Mouse (Mus musculus) lung, embryonic 14.5 days (tissue): ENCODE results near the gene Klhl7. TPM values are rescaled to one million over a fixed set of nuclear protein-coding genes. Genes with fewer than 3 reads are reported as not detected.

Experiments used
- ATAC-seq: fragments of 200-750 bp; cut with Nextera tagmentation; 2 replicates; pipeline ENCODE4 v1.8.0; 2017; ENCODE audit warnings: mild to moderate bottlenecking, moderate TSS enrichment, moderate library complexity; ENCODE audit not compliant: insufficient read depth
- DNase-seq: peaks from one replicate; pipeline ENCODE4 v3.0.0-alpha.2; 2015
- H3K27ac ChIP-seq: fragments of 300-500 bp; sonication (generic); 2 replicates; pipeline ENCODE4 v1.5.1; 2014; ENCODE audit warnings: low read depth, mild to moderate bottlenecking, moderate library complexity
- H3K27me3 ChIP-seq: fragments of 300-500 bp; sonication (generic); 2 replicates; pipeline ENCODE4 v1.6.1; 2014; ENCODE audit warnings: low read length, control low read depth; ENCODE audit not compliant: insufficient read depth
- H3K36me3 ChIP-seq: fragments of 300-500 bp; sonication (generic); 2 replicates; pipeline ENCODE4 v1.6.1; 2014; ENCODE audit warnings: control low read depth; ENCODE audit not compliant: insufficient read depth
- H3K4me1 ChIP-seq: fragments of 300-500 bp; sonication (generic); 2 replicates; pipeline ENCODE4 v1.6.1; 2014; ENCODE audit warnings: antibody characterized with exemption, control low read depth; ENCODE audit not compliant: insufficient read depth
- H3K4me2 ChIP-seq: fragments of 300-500 bp; sonication (generic); 2 replicates; pipeline ENCODE4 v1.6.1; 2014; ENCODE audit warnings: mild to moderate bottlenecking
- H3K4me3 ChIP-seq: fragments of 300-500 bp; sonication (generic); 2 replicates; pipeline ENCODE4 v1.5.1; 2014; ENCODE audit warnings: low read depth, low read length
- H3K9ac ChIP-seq: fragments of 300-500 bp; sonication (generic); 2 replicates; pipeline ENCODE4 v1.6.1; 2014
- H3K9me3 ChIP-seq: fragments of 300-500 bp; sonication (generic); 2 replicates; pipeline ENCODE4 v1.6.1; 2016; ENCODE audit warnings: low read depth, low read length, control low read depth
- CTCF ChIP-seq: IDR thresholded peaks from 2 replicates; pipeline ENCODE4 v1.5.1; 2016; ENCODE audit warnings: antibody characterized with exemption, low read depth
- WGBS: fragments of 180-500 bp; shearing (Covaris S2); extraction: QIAGEN DNeasy Blood & Tissue Kit; methylation state at CpG from one replicate; pipeline ENCODE4 v1.1.7; 2014; 5-methylcytosine and 5-hydroxymethylcytosine counted together
- polyA plus RNA-seq: library from polyadenylated mRNA; unstranded; fragments of >200 nt; fragmentation: Nextera tagmentation; extraction: Ambion mirVana; gene quantifications from 2 replicates; pipeline ENCODE4 v1.2.1, GENCODE M21; 2014

The Klhl7 gene
- polyA plus RNA-seq, 1 experiment from 2014 or later: 46.3 TPM

DNA sequence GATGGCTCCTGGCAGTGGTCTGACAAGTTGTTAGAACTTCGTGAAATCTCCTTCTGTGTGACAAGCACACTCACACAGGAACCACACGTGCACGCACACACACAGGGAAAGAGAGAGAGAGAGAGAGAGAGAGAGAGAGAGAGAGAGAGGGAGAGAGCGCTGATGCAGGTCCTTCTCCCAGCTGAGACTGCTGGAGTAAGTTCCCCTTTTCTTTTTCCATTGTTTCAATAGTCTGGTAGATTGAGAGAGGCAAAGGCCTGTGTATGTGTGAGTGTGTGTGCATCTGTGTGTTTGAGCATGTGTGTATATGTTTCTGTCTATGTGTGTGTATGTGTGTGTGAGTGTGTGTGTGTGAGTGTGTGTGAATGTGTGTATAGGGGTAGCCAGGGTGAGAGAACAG is 100.6 kb downstream of the Klhl7 start:
- Histone ChIP-seq H3K9ac (no peak overlapping the region), H3K27me3 (no peaks in the 10 kb centered on the region), H3K36me3 (no peaks in the 10 kb centered on the region), H3K4me3 (no peak overlapping the region), H3K4me1 (no peaks in the 10 kb centered on the region), H3K9me3 (no peaks in the 10 kb centered on the region), H3K27ac (no peak overlapping the region), H3K4me2 (no peak overlapping the region)
- no peak for DNase-seq
- 73% methylated on average over 4 of the region's 4 CpGs for WGBS
- TF ChIP-seq CTCF: no peak
- no peak for ATAC-seq

DNA sequence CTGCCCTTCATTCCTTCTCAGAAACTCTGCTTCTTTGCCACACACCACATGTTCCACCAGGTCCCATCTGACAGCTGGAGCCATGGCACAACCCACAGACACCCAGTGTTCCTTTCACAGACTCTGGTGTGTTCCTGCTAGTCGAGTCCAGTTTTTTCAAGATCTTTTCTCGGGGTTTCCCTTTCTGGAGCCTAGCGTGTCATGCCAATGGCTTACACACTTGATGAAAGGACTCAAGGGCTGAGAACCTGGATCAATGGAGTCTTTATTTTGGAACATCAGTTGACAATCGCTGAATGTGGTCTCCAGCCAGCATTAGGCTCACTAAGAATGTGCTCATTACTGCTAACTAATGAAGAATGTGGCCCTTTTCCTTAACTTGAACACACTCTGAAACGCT is 102.1 kb downstream of the Klhl7 start:
- Histone ChIP-seq H3K4me3 (no peak overlapping the region), H3K27ac (no peak overlapping the region), H3K9ac (no peak overlapping the region), H3K9me3 (no peaks in the 10 kb centered on the region), H3K27me3 (no peaks in the 10 kb centered on the region), H3K36me3 (no peaks in the 10 kb centered on the region), H3K4me1 (no peaks in the 10 kb centered on the region), H3K4me2 (no peak overlapping the region)
- TF ChIP-seq CTCF: no peak
- 81% methylated on average over 5 of the region's 5 CpGs for WGBS
- ATAC-seq: no peak
- no peak for DNase-seq

DNA sequence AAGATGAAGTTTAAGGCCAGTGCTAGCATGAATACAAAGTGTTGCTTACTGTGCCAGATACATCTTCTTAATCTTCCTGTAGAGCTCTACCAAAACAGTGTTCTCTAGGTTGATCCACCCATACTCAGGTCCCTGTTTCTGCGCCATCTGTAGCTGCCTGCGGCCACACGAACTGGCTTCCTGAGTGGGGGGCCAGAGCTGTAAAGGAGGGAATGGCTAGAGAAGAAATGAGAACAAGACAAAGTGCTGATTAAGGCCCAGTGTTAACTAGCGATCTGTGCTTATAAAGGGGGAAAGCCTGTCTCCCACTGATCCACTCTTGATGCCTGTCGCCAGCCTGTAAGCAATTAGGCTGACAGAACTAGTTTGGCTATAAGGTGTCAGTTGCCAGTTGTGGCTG is 102.9 kb downstream of the Klhl7 start:
- WGBS: 70% methylated on average over 5 of the region's 5 CpGs

DNA sequence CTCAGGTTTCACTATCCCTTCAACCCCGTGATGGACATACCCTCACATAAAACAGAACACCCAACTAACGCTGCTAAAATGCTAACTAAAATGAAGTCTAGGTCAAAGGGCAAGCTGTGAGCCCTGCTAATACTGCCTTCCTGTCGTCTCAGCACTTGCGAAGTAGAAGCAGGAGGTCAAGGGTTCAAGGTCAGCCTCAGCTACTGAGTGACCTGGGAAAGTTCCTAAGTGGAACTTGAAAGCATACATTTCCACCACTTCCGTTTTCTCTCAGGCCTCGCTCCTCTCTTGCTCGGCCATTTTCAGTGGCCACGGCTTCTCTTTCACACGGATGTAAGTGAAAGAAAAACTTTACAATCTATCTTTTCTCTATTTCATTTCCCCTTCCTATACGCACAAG is 107.6 kb downstream of the Klhl7 start:
- WGBS: 57% methylated on average over 10 of the region's 10 CpGs

More for the DNA sequence above, 102.9 kb downstream of the Klhl7 start:
- H3K9me3 ChIP-seq: no peaks in the 10 kb centered on the region
- no peak overlapping the region for H3K9ac ChIP-seq
- DNase-seq (no peak), ATAC-seq (no peak)
- H3K4me3 ChIP-seq: no peak overlapping the region
- H3K27ac ChIP-seq: no peak overlapping the region
- H3K36me3 ChIP-seq: no peaks in the 10 kb centered on the region
- no peaks in the 10 kb centered on the region for H3K27me3 ChIP-seq
- H3K4me1 ChIP-seq: no peaks in the 10 kb centered on the region
- no peak overlapping the region for H3K4me2 ChIP-seq
- no peak for TF ChIP-seq CTCF

DNA sequence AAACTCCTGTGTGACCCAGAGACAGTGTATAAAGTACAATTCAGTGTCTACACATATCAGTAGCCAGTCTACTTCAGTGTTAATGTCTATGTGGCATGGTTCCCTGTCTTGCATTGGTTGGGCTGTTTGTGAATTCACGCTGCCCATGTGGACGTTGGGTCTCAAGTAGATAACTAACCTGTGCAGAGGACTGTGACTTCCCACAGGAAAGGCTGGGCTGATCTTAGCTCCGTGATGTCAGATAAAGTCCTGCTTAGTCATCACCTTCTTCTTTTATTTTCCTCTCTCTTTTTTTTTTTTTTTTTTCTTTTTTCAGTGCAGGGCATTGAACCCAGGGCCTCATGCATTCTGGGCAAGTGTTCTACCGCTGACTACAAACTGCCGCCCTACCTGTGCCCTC is 108.1 kb downstream of the Klhl7 start:
- no peak overlapping the region for H3K4me2 ChIP-seq
- DNase-seq (no peak), ATAC-seq (no peak)
- no peaks in the 10 kb centered on the region for H3K4me1 ChIP-seq
- H3K4me3 ChIP-seq: no peak overlapping the region
- H3K9ac ChIP-seq: no peak overlapping the region
- no peak overlapping the region for H3K27ac ChIP-seq
- 83% methylated on average over 5 of the region's 5 CpGs for WGBS
- no peaks in the 10 kb centered on the region for H3K9me3 ChIP-seq
- H3K27me3 ChIP-seq: no peaks in the 10 kb centered on the region
- no peaks in the 10 kb centered on the region for H3K36me3 ChIP-seq
- TF ChIP-seq CTCF: no peak

More for the DNA sequence above, 107.6 kb downstream of the Klhl7 start:
- H3K4me2 ChIP-seq: no peak overlapping the region
- DNase-seq (no peak), ATAC-seq (no peak)
- H3K9me3 ChIP-seq: no peaks in the 10 kb centered on the region
- H3K27me3 ChIP-seq: no peaks in the 10 kb centered on the region
- H3K4me1 ChIP-seq: no peaks in the 10 kb centered on the region
- no peak for TF ChIP-seq CTCF
- no peaks in the 10 kb centered on the region for H3K36me3 ChIP-seq
- H3K4me3 ChIP-seq: no peak overlapping the region
- H3K27ac ChIP-seq: no peak overlapping the region
- no peak overlapping the region for H3K9ac ChIP-seq

Other genes starting within 250 kb of the Klhl7 start
- gene Fam126a, start 69.9 kb upstream of the Klhl7 start, polyA plus RNA-seq: 23.7 and 24.0 TPM in 2 replicates
- gene Nupl2, start 64.4 kb downstream of the Klhl7 start, polyA plus RNA-seq: 20.6 and 21.0 TPM in 2 replicates